Mouse (Mus musculus) frontal cortex, adult (tissue): Measurements from ENCODE around the gene Rgs11.
"Not testable (repeated sequence)": the region's sequence is repeated elsewhere in the genome, so short reads cannot be mapped to it uniquely, and the experiment has no call there.

Experiments used
- ATAC-seq: cut with Nextera tagmentation; 2 replicates; pipeline ENCODE4 v1.9.2; 2017; ENCODE audit warnings: mild to moderate bottlenecking, moderate library complexity, mixed read lengths; ENCODE audit not compliant: low TSS enrichment

The Rgs11 gene

GRCm38 (mm10) chr17:26202737-26203136 lies at the start of gene Rgs11:
Gene Rgs11 (plus strand): TSS chr17:26202951.
- no peak for ATAC-seq

DNA sequence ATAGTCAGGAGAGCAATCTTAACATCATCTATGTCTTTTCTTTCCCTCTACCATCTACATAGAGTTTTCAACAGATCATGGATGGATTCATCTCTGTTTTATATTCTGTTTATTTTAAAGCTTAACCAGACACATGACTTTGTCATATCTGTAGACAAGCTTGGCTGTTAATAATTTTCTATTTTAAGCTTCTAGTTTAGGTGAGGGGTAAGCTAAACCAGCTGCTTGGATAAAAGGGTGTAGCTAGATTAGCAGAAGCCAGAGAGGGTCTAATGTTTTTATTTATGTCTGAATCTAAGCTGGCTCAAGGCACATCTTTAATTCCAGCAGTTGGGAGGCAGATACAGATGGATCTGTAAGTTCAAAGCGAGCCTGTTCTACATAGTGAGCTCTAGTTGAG lies 40.0 kb upstream of the Rgs11 start:
- no peak for ATAC-seq

- no peak for ATAC-seq
Observed at GRCm38 (mm10) chr17:26168039-26168438, 34.7 kb upstream of the Rgs11 start.

GRCm38 (mm10) chr17:26175248-26175647 lies 27.5 kb upstream of the Rgs11 start:
- ATAC-seq = not testable (repeated sequence)

DNA sequence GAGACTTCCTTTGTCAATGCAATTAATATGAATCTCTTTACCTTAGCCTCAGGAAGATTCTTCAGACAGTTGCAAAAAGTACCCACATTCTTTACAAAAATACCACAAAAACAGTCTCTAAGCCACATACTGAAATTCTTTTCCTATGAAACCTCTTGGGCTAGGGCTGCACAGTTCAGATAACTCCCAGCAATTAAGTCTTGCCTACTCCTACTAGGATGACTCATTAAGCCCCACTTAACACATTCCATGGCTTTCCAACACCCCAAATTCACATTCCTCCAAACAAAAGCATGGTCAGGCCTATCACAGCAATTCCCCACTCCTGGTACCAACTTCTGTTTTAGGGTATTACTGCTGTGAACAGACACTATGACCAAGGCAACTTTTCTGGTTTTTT lies 24.1 kb upstream of the Rgs11 start:
- ATAC-seq = no peak

GRCm38 (mm10) chr17:26181179-26181578 lies 21.6 kb upstream of the Rgs11 start:
- peak; percentile 72 for ATAC-seq

GRCm38 (mm10) chr17:26187592-26187991 lies 15.2 kb upstream of the Rgs11 start:
- no peak for ATAC-seq

DNA sequence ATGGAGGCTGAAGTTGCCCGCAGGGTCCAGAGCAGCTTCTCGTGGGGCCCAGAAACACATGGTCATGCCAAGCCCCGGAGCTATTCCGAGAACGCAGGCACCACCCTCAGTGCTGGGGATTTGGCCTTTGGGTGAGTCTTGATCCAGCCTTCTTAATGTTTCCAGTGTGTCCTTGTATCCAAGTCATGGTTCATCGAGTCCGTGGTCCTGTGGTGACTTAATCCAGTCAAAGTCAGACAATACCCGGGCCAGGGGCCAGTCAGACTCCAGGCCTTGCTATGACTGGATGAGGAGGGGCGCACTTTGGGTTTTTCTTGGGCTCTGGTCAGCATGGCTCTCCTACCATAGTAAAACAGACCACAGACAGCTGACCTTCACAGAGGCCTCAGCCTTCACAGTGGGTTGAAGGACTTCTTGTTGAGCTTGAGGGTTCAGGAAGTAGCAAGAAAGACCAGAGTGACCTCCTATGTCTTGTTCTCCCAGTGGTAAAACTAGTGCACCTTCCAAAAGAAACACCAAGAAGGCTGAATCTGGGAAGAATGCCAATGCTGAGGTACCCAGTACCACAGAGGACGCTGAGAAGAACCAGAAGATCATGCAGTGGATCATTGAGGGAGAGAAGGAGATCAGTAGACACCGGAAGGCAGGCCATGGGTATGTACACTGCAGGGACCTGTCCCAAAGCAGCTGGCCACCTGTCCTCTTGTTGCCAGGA lies 14.5 kb upstream of the Rgs11 start:
- ATAC-seq = no peak

GRCm38 (mm10) chr17:26191486-26191885 lies 11.3 kb upstream of the Rgs11 start:
- ATAC-seq = not testable (repeated sequence)

DNA sequence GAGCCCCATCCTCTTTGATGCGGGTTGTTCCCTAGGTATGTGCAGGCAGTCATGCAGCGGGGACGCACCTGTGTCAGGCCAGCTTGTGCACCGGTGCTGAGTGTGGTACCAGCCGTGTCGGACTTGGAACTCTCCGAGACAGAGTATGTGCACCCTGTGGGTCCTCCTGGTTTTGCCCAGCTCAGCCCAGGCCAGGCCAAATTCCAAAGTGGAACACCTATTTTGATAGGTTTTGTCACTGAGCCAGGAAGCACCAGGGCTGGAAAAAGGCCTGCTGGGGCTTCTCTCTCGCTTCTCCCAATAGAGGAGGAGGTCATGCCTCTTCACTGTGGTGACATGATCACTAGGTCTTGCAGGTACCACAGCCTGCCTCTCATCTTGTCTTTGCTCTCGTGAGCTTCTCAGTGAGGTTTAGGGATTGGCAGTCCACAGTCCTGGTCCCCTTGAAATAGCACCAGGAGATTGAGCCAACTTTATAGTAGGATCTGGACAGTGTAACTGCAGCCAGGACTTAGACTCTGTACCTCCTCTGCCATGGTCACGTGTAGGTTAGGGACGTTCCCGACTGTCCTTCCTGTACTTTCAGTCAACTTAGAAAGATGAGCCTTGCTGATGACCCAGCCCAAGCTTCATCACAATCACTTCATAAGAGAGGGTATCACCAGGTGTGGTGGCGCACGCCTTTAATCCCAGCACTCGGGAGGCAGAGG lies 10.1 kb upstream of the Rgs11 start:
- ATAC-seq = no peak

GRCm38 (mm10) chr17:26198892-26199291 lies 3.9 kb upstream of the Rgs11 start, which contains the start of gene Pdia2:
Gene Pdia2 (minus strand): TSS chr17:26199087.
- no peak for ATAC-seq

DNA sequence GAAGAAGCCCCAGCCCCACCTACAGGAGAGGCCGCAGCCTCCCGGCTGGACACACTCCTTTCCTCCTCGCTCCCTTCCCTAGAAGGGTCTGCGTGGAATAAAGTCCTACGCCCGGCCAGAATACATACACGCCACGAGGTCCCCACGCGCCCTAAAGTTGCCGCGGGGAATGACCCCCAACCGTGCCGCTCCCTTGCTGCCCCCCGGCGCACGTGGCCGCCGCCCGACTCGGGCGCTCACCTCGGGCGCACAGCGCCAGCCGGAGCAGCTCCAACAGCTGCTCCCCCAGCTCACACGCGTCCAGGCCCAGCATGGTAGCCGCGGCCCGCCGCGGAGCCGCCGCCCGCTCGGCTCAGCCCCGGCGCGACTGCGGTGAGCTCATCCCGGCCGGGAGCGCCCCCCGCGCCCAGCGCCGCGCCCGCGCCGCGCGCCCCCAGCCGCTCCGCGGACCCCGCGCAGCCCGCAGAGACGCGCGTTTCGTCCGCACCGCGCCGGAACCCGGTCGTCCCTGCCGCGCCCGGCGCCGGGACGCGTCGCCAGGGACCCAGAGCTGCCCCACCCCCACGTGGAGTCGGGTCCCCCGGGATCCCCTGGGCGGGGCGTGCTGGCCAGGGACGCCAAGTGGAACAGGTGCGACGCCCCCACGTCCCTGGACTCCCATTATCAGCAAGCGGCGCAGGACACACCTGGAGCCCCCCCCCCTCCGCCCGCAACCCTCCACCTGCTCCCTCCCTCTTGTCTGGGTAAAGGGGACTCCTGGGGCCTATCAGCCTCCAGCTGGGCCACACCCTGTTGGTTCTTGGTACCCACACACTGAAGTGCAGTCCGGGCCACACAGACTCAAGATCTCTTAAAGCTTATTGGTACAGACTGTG lies 1.7 kb upstream of the Rgs11 start:
- ATAC-seq = peak; percentile 24; the same call in 1 of the 2 replicates

DNA sequence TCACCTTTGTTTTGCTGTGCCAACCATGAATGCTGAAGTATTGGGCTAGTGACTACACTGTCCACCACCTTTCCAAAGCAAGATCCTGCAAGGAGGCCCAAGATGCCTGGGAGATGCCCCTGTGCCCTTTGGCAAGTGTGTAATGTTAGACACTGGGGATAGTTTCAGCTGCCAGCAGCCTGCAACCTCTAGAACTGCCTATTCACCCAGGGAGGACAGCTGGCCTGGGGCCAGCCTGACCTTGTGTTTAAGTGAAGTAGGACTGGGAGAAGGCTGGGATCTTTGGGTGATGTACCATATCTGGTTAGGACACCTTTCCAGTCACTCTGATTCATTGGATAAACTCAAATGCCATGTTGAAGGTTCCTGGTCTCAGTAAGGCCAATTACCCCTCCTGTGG lies 753 bp upstream of the Rgs11 start:
- ATAC-seq = no peak

- peak; percentile 72 for ATAC-seq
Observed at GRCm38 (mm10) chr17:26203321-26203811, 615 bp downstream of the Rgs11 start.

DNA sequence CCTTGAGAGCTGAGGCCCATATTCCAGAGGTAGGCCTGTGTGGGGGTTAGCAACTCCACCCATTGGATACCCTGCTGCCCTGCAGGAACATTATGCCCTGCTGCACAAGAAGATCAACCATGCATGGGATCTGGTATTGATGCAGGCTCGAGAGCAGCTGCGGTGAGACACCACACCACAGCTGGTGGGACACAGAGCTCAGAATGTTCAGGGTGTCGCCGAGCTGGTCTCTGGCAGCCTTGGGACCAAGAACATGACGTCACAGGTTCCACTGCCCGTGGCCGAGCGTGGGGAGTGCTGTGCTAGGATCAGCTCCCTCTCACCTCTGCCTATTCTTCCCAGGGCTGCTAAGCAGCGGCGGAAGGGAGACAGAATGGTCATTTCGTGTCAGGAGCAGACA lies 2.0 kb downstream of the Rgs11 start:
- ATAC-seq = no peak

DNA sequence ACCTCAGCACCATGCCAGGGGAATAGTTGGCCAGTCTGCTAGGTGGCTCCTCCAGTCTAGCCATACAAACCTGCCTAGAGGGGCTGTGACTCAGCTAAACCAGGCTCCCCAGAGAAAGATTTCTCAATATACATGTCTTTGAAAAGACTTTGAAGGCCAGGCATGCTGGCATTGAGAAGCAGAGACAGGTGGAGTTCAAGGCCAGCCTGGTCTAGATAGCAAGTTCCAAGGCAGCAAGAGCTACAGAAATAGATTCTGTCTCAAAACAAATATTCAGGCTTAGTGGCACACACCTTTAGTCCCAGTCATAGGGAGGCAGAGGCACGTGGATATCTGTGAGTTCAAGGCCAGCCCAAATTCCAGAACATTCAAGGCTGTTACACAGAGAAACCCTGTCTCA lies 3.6 kb downstream of the Rgs11 start:
- no peak for ATAC-seq

DNA sequence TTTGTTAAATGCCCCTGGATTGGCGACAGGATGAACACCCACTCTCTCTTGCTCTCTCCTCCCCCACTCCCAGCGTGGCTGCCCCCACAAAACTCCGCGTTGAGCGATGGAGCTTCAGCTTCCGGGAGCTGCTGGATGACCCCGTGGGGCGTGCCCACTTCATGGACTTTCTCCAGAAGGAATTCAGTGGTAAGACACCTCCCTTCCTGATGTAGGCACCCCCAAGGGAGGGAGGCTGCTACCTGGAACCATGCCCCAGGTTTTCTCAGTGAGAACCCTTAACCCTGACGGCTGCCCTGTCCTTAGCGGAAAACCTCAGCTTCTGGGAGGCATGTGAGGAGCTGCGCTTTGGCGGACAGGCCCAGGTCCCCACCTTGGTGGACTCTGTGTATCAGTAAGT lies 4.9 kb downstream of the Rgs11 start, which contains the start of gene Arhgdig:
TSS of gene Arhgdig (minus strand) at position 101 of the 400 bp plus-strand sequence.
- no peak for ATAC-seq

GRCm38 (mm10) chr17:26212241-26212640 lies 9.5 kb downstream of the Rgs11 start:
- ATAC-seq = no peak

GRCm38 (mm10) chr17:26212681-26213080 lies 9.9 kb downstream of the Rgs11 start:
- no peak for ATAC-seq

GRCm38 (mm10) chr17:26221508-26221907 lies 18.8 kb downstream of the Rgs11 start:
- no peak for ATAC-seq

DNA sequence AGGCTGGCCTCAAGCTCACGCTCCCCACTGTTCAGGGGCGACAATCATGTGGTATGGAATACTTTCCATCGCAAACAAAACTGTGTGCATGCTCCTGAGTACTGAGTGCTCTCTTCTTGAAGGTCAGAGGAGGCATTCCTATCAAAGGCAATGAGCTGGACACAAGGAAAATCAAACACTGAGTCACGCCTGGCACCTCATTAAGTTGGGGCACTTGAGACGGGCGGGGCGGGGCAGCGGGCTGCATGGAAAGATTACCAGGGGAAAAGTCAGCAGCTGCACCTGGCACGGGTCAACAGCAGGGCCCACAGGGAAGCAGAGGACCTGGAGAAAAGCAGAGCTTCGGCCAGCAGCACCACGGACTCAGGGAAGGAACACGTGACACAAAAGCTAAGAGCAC lies 22.4 kb downstream of the Rgs11 start:
- ATAC-seq = no peak

- ATAC-seq = no peak
Observed at GRCm38 (mm10) chr17:26229776-26230175, 27.0 kb downstream of the Rgs11 start.
